Mouse (Mus musculus) bone marrow macrophage, adult 2 months (primary cell): ENCODE measurements at regions not wholly inside any gene's neighbourhood (a gene's known extent, or its start where the extent isn't known, plus 50 kb on each side); places are given as distances from the start of the nearest gene placed in this dataset.

Experiments used
- CTCF ChIP-seq: IDR thresholded peaks from 2 replicates; pipeline ENCODE4 v1.5.1; 2012; ENCODE audit warnings: low read depth, mild to moderate bottlenecking, low read length, moderate library complexity
- POLR2A ChIP-seq: IDR thresholded peaks from 2 replicates; pipeline ENCODE4 v1.6.1; 2012; ENCODE audit warnings: mild to moderate bottlenecking, low read depth, low read length, borderline replicate concordance

- TF ChIP-seq CTCF: no peak
- no peak for TF ChIP-seq POLR2A
Observed at GRCm38 (mm10) chr14:60506296-60506695, 127.5 kb upstream of the Spata13 start.
